Mouse (Mus musculus): ENCODE data around the gene Cideb. TPM values are rescaled to one million over a fixed set of nuclear protein-coding genes. Genes with fewer than 3 reads are reported as not detected.

The Cideb gene
- polyA plus RNA-seq, 1 experiment: 3.3 TPM

- Histone ChIP-seq H3K4me3 (replicated peaks) (peak within 1 kb of the TSS; percentile 97), H3K27me3 (replicated peaks) (no peaks in the 10 kb centered on the region), H3K36me3 (replicated peaks; ENCODE audit: low read length) (peaks cover 58% of the 10 kb centered on the region), H3K4me1 (peaks cover 39% of the 10 kb centered on the region), H3K9me3 (no peaks in the 10 kb centered on the region)
- TF ChIP-seq FLI1 (IDR thresholded peaks at IDR 0.05; ENCODE audit: low read length) (no peak), GATA1 (IDR thresholded peaks at IDR 0.05; ENCODE audit: borderline replicate concordance, low read length) (no peak)
Observed at GRCm38 (mm10) chr14:55745180-55745860, 12.9 kb downstream of the Cideb start, which contains the start of the genes Dhrs1 and Nop9. TSS of gene Dhrs1 (minus strand) at chr14:55745690. TSS of gene Nop9 (plus strand) at chr14:55745693.

DNA sequence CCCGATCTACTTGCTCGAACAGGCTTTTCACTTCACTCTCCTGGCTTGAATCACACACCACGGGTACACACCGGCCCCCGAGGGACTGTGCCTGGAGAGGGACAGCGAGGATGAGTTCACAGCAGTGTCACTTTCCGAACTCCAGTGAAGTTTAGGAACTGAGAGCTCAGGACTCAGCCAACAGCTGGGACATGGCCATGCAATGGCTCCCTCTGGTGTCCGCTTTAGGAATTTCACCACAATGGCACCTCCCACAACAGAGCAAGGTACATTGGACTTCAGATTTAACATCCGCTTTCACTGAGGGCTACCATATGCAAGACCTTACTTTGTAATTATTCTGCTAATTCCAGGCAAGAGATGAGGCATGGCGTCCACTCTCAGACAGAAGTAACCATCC is 14.5 kb downstream of the Cideb start:
- Histone ChIP-seq H3K9me3 (no peaks in the 10 kb centered on the region), H3K36me3 (replicated peaks; ENCODE audit: low read length) (peaks cover 58% of the 10 kb centered on the region), H3K27me3 (replicated peaks) (no peaks in the 10 kb centered on the region), H3K4me3 (replicated peaks) (peak overlapping the region; percentile 75), H3K4me1 (peaks cover 39% of the 10 kb centered on the region)
- TF ChIP-seq FLI1 (IDR thresholded peaks at IDR 0.05; ENCODE audit: low read length) (no peak), GATA1 (IDR thresholded peaks at IDR 0.05; ENCODE audit: borderline replicate concordance, low read length) (no peak)

- no peak overlapping the region for H3K4me3 ChIP-seq (replicated peaks)
- H3K36me3 ChIP-seq (replicated peaks; ENCODE audit: low read length): peaks cover 46% of the 10 kb centered on the region
- no peak for TF ChIP-seq FLI1 (IDR thresholded peaks at IDR 0.05; ENCODE audit: low read length)
- no peak for TF ChIP-seq GATA1 (IDR thresholded peaks at IDR 0.05; ENCODE audit: borderline replicate concordance, low read length)
- H3K4me1 ChIP-seq: peaks cover 13% of the 10 kb centered on the region
- H3K27me3 ChIP-seq (replicated peaks): peaks cover 19% of the 10 kb centered on the region
- no peaks in the 10 kb centered on the region for H3K9me3 ChIP-seq
Observed at GRCm38 (mm10) chr14:55737086-55737687, 21.1 kb downstream of the Cideb start.

DNA sequence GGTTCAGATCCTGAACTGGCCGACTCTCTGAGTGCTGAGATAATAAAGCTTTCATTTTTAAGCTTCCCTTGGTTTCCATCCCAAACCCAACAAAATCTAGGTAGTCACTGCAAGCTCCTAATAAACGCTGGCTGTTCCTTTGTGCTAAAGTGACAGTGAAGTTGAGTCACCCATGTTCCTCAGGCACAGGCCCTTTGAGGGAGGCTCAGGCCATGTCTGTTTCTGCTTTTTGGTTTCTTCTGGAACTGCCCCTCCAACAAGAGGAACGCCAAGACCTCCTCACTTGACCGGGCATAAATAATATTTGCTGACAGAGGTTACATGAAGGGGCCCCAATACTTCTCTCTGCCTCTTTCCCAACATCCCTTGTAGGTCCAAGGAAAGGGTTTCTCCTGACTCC is 22.5 kb downstream of the Cideb start:
- no peak for TF ChIP-seq GATA1 (IDR thresholded peaks at IDR 0.05; ENCODE audit: borderline replicate concordance, low read length)

DNA sequence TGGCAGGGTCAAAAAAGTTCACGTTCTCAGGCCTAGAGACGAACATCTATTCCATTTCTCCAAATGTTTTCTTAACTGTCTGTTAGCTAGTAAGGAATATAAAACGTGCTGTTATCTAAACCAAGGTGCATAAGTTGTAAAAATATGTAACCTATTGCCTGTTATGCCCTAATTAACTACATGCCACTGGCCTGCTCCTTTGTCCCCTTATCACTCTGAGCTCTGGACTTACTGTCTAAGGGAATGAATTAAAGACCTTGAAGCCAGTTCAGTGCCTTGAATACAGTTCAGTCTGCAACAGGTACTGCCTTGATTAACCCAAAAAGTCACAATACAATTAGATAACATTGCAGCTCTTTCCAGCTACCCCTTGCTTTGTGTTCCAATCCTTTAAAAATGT is 22.9 kb downstream of the Cideb start:
- Histone ChIP-seq H3K4me1 (peaks cover 23% of the 10 kb centered on the region), H3K4me3 (replicated peaks) (no peak overlapping the region), H3K27me3 (replicated peaks) (peaks cover 30% of the 10 kb centered on the region), H3K36me3 (replicated peaks; ENCODE audit: low read length) (peaks cover 27% of the 10 kb centered on the region), H3K9me3 (no peaks in the 10 kb centered on the region)
- TF ChIP-seq FLI1 (IDR thresholded peaks at IDR 0.05; ENCODE audit: low read length) (no peak), GATA1 (IDR thresholded peaks at IDR 0.05; ENCODE audit: borderline replicate concordance, low read length) (no peak)

More for the DNA sequence above, 22.5 kb downstream of the Cideb start:
- Histone ChIP-seq H3K4me3 (replicated peaks) (no peak overlapping the region), H3K27me3 (replicated peaks) (peaks cover 25% of the 10 kb centered on the region), H3K9me3 (no peaks in the 10 kb centered on the region), H3K4me1 (peaks cover 19% of the 10 kb centered on the region), H3K36me3 (replicated peaks; ENCODE audit: low read length) (peaks cover 32% of the 10 kb centered on the region)

GRCm38 (mm10) chr14:55734869-55735268 is 23.4 kb downstream of the Cideb start:
- no peak overlapping the region for H3K4me3 ChIP-seq (replicated peaks)
- no peaks in the 10 kb centered on the region for H3K9me3 ChIP-seq
- H3K27me3 ChIP-seq (replicated peaks): peaks cover 34% of the 10 kb centered on the region
- TF ChIP-seq FLI1 (IDR thresholded peaks at IDR 0.05; ENCODE audit: low read length) (no peak), GATA1 (IDR thresholded peaks at IDR 0.05; ENCODE audit: borderline replicate concordance, low read length) (no peak)
- H3K36me3 ChIP-seq (replicated peaks; ENCODE audit: low read length): peaks cover 23% of the 10 kb centered on the region
- peaks cover 27% of the 10 kb centered on the region for H3K4me1 ChIP-seq

DNA sequence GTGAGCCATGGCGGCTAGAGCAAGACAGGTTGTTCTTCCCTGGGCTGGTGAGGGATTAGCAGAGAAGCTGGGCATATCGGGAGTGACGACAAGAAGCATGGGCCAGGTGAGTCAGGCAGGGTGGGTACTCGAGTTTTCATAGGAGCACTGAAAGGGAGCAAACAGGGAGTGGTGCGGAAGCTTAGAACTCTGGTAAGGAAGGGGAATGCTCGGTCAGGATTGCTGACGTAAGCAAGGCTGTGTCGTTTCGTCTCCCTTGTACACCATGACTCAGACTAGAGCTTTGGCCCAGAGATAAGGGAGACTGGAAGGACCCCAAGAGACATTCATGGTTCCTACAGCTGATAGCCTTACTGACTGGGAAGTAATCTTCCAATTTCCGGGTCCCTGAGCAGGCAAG is 24.4 kb downstream of the Cideb start:
- Histone ChIP-seq H3K9me3 (no peaks in the 10 kb centered on the region), H3K27me3 (replicated peaks) (peaks cover 42% of the 10 kb centered on the region), H3K36me3 (replicated peaks; ENCODE audit: low read length) (peaks cover 13% of the 10 kb centered on the region), H3K4me1 (peaks cover 27% of the 10 kb centered on the region), H3K4me3 (replicated peaks) (no peak overlapping the region)
- TF ChIP-seq GATA1 (IDR thresholded peaks at IDR 0.05; ENCODE audit: borderline replicate concordance, low read length) (no peak), FLI1 (IDR thresholded peaks at IDR 0.05; ENCODE audit: low read length) (no peak)

DNA sequence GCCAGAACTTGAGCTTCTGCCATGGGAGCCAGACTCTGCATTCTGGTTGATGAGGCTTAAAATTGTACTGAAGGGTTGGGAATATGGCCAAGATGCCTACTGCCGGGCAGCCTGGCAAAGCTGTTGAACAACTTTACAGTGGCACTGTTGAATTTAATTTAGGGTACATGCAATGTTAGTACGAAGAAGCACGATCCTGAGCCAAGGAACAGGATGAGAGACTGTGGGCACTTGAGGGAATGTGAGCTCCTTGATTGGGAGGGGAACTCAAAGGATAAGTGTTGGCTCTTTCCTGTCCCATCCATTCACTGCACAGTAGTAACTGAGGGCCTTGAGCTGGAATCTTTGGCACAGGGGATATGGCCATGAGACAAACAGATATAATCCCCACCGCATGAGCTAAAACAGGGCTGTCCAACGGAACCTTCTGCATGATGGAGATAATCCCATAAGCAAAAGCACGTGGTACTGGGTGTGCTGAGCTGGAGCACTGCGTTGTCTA is 27.7 kb downstream of the Cideb start:
- Histone ChIP-seq H3K27me3 (replicated peaks) (peaks cover 48% of the 10 kb centered on the region), H3K4me1 (peaks cover 40% of the 10 kb centered on the region), H3K4me3 (replicated peaks) (no peak overlapping the region), H3K36me3 (replicated peaks; ENCODE audit: low read length) (no peaks in the 10 kb centered on the region), H3K9me3 (no peaks in the 10 kb centered on the region)
- TF ChIP-seq GATA1 (IDR thresholded peaks at IDR 0.05; ENCODE audit: borderline replicate concordance, low read length) (no peak), FLI1 (IDR thresholded peaks at IDR 0.05; ENCODE audit: low read length) (no peak)

GRCm38 (mm10) chr14:55730116-55730515 is 28.1 kb downstream of the Cideb start:
- no peaks in the 10 kb centered on the region for H3K9me3 ChIP-seq
- TF ChIP-seq FLI1 (IDR thresholded peaks at IDR 0.05; ENCODE audit: low read length) (no peak), GATA1 (IDR thresholded peaks at IDR 0.05; ENCODE audit: borderline replicate concordance, low read length) (no peak)
- H3K27me3 ChIP-seq (replicated peaks): peaks cover 48% of the 10 kb centered on the region
- H3K36me3 ChIP-seq (replicated peaks; ENCODE audit: low read length): no peaks in the 10 kb centered on the region
- H3K4me1 ChIP-seq: peaks cover 41% of the 10 kb centered on the region
- H3K4me3 ChIP-seq (replicated peaks): no peak overlapping the region

All from megakaryocyte, embryonic 14.5 days (primary cell).